Mouse (Mus musculus): Measurements from ENCODE around the gene Cdc25b. TPM values are rescaled to one million over a fixed set of nuclear protein-coding genes. Genes with fewer than 3 reads are reported as not detected.

Cdc25b gene
- polyA plus RNA-seq, 1 experiment from 2014 or later: 38.7 TPM

DNA sequence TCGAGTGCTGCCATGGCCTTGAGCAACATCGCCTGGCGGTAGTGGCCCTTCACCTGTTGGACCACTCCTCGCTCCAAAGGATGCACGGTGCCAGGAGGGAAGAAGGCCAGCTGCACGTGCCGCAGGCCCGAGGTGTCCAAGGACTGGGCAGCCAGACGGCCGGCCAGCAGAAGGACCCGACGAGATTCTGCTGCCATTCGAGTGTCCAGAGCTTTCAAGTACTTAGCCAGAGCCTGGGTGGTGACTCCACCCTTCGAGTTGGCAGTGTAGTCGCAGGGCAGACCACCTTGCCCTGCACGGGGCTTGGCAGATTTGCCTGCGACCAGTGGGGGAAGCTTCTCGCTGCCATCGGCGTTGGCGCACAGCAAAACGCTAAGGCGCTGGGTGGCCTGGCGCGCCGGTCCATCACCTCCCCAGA is 7.9 kb upstream of the Cdc25b start:
- DNase-seq (ENCODE audit: low spot score) (peak; percentile 47), ATAC-seq (ENCODE audit: low FRiP score, low TSS enrichment) (no peak)
- no peaks in the 10 kb centered on the region for H3K9me3 ChIP-seq (ENCODE audit: control insufficient read depth, low read length)
- WGBS: 17% methylated on average over 26 of the region's 26 CpGs
- peak overlapping the region; percentile 95 for H3K9ac ChIP-seq (ENCODE audit: low read length)
- H3K27me3 ChIP-seq (ENCODE audit: control insufficient read depth, insufficient read depth, low read length): no peaks in the 10 kb centered on the region
- peak overlapping the region; percentile 98 for H3K27ac ChIP-seq (replicated peaks)
- H3K4me3 ChIP-seq (ENCODE audit: low read depth, low read length): peak overlapping the region; percentile 79
- H3K4me2 ChIP-seq (replicated peaks; ENCODE audit: low read depth): peak overlapping the region; percentile 90
- no peaks in the 10 kb centered on the region for H3K36me3 ChIP-seq (ENCODE audit: control insufficient read depth, insufficient read depth, low read length)
- TF ChIP-seq EP300 (optimal IDR thresholded peaks at IDR 0.05): no peak
- H3K4me1 ChIP-seq (replicated peaks; ENCODE audit: control insufficient read depth, insufficient read depth): peaks cover 23% of the 10 kb centered on the region

DNA sequence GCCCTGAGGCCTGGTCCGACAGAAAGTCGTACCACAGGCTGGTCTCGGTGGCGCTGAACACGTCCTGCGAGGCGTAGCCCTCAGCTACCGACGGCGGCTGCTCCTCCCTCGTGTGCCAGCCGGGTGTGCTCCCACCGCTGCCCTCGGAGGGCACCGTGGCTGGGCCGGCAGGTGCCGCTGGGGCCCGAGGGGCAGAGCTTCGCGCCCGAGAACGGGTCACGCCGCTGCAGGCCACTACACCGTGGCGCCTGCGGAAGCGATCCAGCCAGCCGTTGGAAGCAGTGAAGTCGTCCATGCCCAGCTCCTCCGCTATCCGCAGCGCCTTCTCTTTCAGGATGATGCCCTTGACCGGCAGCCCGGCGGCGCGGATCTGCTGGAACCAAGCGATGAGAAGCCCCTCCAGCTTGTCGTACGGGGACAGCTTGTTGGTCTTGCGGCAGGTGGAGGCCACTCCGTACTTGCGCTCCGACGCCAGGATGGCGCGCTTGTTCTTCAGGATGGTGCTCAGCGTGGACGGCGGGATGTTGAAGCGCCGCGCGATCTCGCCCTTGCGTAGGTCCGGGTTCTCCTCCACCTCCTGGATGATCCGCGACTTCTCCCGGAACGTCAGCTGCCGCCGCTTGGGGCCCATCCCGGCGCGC is 7.4 kb upstream of the Cdc25b start:
- no peaks in the 10 kb centered on the region for H3K27me3 ChIP-seq (ENCODE audit: control insufficient read depth, insufficient read depth, low read length)
- no peaks in the 10 kb centered on the region for H3K9me3 ChIP-seq (ENCODE audit: control insufficient read depth, low read length)
- peaks cover 20% of the 10 kb centered on the region for H3K4me1 ChIP-seq (replicated peaks; ENCODE audit: control insufficient read depth, insufficient read depth)
- WGBS: under 1% methylated on average over 60 of the region's 67 CpGs
- peak overlapping the region; percentile 90 for H3K4me2 ChIP-seq (replicated peaks; ENCODE audit: low read depth)
- no peaks in the 10 kb centered on the region for H3K36me3 ChIP-seq (ENCODE audit: control insufficient read depth, insufficient read depth, low read length)
- H3K27ac ChIP-seq (replicated peaks): peak overlapping the region; percentile 98
- peak overlapping the region; percentile 95 for H3K9ac ChIP-seq (ENCODE audit: low read length)
- TF ChIP-seq EP300 (optimal IDR thresholded peaks at IDR 0.05) (no peak), CTCF (IDR thresholded peaks at IDR 0.05; ENCODE audit: low read depth) (peak; percentile 10; the same call in 1 of the 2 replicates)
- peak; percentile 71 for ATAC-seq (ENCODE audit: low FRiP score, low TSS enrichment)
- DNase-seq (ENCODE audit: low spot score): peak; percentile 79
- H3K4me3 ChIP-seq (ENCODE audit: low read depth, low read length): peak overlapping the region; percentile 79

DNA sequence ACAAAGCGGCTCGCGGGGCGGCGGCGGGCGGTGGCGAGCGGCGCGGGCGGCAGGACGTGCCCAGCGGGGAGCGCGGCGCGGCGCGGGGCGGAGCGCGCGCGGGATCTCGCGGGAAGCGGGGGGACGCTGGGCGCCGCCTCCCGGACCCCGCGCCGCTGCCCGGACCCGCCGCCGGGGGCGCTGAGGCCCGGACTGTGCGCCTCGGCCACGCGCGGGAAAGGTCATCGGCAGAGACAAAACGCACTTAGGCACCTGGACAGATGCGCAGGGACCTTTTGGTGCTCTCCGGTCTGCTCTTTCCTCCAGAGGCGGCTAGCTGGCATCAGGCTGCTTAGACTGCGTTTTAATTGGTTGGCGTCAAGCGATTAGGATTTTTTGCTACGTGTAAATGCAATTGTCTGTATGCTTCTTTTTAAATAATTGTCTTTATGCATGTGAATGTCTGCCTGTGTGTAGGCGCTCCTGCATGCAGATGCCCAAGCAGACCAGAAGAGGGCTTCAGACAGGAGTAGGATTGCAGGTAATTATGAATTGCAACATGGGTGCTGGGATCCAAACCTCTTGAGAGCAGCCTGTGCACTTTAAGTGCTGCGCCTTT is 6.7 kb upstream of the Cdc25b start, which contains the start of gene Cenpb:
Gene Cenpb, minus strand, starts transcription at position 78 of the 598 bp plus-strand sequence.
- peak within 1 kb of the TSS; percentile 95 for H3K9ac ChIP-seq (ENCODE audit: low read length)
- no peaks in the 10 kb centered on the region for H3K9me3 ChIP-seq (ENCODE audit: control insufficient read depth, low read length)
- H3K27me3 ChIP-seq (ENCODE audit: control insufficient read depth, insufficient read depth, low read length): no peaks in the 10 kb centered on the region
- DNase-seq (ENCODE audit: low spot score) (peak; percentile 89), ATAC-seq (ENCODE audit: low FRiP score, low TSS enrichment) (peak; percentile 86)
- peak; percentile 53 for TF ChIP-seq CTCF (IDR thresholded peaks at IDR 0.05; ENCODE audit: low read depth)
- TF ChIP-seq EP300 (optimal IDR thresholded peaks at IDR 0.05): no peak
- no peaks in the 10 kb centered on the region for H3K36me3 ChIP-seq (ENCODE audit: control insufficient read depth, insufficient read depth, low read length)
- H3K4me3 ChIP-seq (ENCODE audit: low read depth, low read length): peak within 1 kb of the TSS; percentile 79
- peak within 1 kb of the TSS; percentile 90 for H3K4me2 ChIP-seq (replicated peaks; ENCODE audit: low read depth)
- peaks cover 18% of the 10 kb centered on the region for H3K4me1 ChIP-seq (replicated peaks; ENCODE audit: control insufficient read depth, insufficient read depth)
- WGBS: 5% methylated on average over 30 of the region's 57 CpGs
- peak within 1 kb of the TSS; percentile 98 for H3K27ac ChIP-seq (replicated peaks)

DNA sequence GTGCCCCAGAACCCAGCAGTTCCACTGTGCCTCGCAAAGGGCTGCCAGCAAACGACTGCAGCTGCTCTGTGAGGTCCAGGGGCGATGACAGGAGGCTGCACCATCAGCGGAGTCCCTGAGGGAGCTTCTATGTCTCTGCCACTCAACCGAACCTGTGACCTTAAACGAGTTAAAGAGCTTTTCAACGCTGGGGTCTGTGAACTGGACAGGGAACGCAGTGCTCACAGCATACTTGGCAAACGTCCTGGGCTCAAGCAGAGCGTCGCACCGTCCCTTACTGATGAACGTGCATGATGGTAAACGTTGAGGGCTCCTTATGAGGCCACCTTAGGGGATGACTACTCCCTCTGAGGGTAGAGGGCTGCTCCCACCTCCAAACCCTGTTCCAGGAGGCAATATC is 406 bp upstream of the Cdc25b start:
- Histone ChIP-seq H3K9ac (ENCODE audit: low read length) (peak overlapping the region; percentile 74), H3K36me3 (ENCODE audit: control insufficient read depth, insufficient read depth, low read length) (no peaks in the 10 kb centered on the region), H3K27me3 (ENCODE audit: control insufficient read depth, insufficient read depth, low read length) (no peaks in the 10 kb centered on the region), H3K4me2 (replicated peaks; ENCODE audit: low read depth) (peak overlapping the region; percentile 95), H3K27ac (replicated peaks) (peak overlapping the region; percentile 82), H3K9me3 (ENCODE audit: control insufficient read depth, low read length) (no peaks in the 10 kb centered on the region), H3K4me3 (ENCODE audit: low read depth, low read length) (peak overlapping the region; percentile 62), H3K4me1 (replicated peaks; ENCODE audit: control insufficient read depth, insufficient read depth) (peaks cover 9% of the 10 kb centered on the region)
- ATAC-seq (ENCODE audit: low FRiP score, low TSS enrichment) (no peak), DNase-seq (ENCODE audit: low spot score) (no peak)
- 1% methylated on average over 14 of the region's 14 CpGs for WGBS
- no peak for TF ChIP-seq CTCF (IDR thresholded peaks at IDR 0.05; ENCODE audit: low read depth)

DNA sequence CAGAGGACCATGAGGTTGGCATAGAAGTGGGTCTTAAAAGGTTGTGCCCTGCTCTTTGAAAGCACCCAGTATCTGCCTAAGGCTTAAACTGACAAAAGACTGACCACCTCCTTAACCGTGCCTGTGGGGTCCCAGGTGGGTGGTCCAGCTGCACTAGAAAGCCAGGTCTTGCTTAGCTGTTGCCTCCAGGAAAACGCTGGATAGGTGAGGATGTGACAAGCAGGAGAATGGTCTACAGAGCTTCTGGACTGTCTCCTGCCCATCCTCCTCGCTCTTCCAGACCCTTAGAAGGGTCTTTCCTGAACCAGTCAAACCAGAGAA is 813 bp downstream of the Cdc25b start:
- H3K9ac ChIP-seq (ENCODE audit: low read length): peak overlapping the region; percentile 74
- H3K36me3 ChIP-seq (ENCODE audit: control insufficient read depth, insufficient read depth, low read length): peaks cover 2% of the 10 kb centered on the region
- H3K27me3 ChIP-seq (ENCODE audit: control insufficient read depth, insufficient read depth, low read length): no peaks in the 10 kb centered on the region
- DNase-seq (ENCODE audit: low spot score) (no peak), ATAC-seq (ENCODE audit: low FRiP score, low TSS enrichment) (no peak)
- TF ChIP-seq CTCF (IDR thresholded peaks at IDR 0.05; ENCODE audit: low read depth) (no peak), EP300 (optimal IDR thresholded peaks at IDR 0.05) (no peak)
- 31% methylated on average over 3 of the region's 3 CpGs for WGBS
- H3K4me3 ChIP-seq (ENCODE audit: low read depth, low read length): peak overlapping the region; percentile 62
- H3K4me1 ChIP-seq (replicated peaks; ENCODE audit: control insufficient read depth, insufficient read depth): peaks cover 9% of the 10 kb centered on the region
- H3K9me3 ChIP-seq (ENCODE audit: control insufficient read depth, low read length): no peaks in the 10 kb centered on the region
- peak overlapping the region; percentile 95 for H3K4me2 ChIP-seq (replicated peaks; ENCODE audit: low read depth)
- peak overlapping the region; percentile 82 for H3K27ac ChIP-seq (replicated peaks)

DNA sequence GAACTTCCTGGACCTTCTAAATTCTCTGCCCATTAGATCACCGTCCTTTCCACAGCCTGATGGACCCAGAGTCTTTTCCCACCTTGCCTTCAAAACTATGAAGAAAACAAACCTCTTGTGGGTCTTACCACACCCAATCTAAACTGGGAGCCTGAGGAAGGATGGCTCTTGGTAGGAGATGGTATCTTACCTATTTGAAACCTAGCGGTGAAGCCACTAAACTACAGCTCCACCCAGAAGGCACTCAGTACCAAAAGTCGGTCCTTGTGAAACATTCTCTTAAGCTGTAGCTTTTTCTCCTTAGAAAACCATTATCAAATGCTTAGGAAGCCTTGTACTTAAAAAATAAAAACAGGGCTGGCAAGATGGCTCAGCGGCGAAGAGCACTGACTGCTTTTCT is 1.6 kb downstream of the Cdc25b start:
- Histone ChIP-seq H3K36me3 (ENCODE audit: control insufficient read depth, insufficient read depth, low read length) (peaks cover 8% of the 10 kb centered on the region), H3K4me3 (ENCODE audit: low read depth, low read length) (no peak overlapping the region), H3K27ac (replicated peaks) (no peak overlapping the region), H3K4me2 (replicated peaks; ENCODE audit: low read depth) (no peak overlapping the region; the same call in 1 of the 2 replicates), H3K9me3 (ENCODE audit: control insufficient read depth, low read length) (no peaks in the 10 kb centered on the region), H3K27me3 (ENCODE audit: control insufficient read depth, insufficient read depth, low read length) (no peaks in the 10 kb centered on the region), H3K4me1 (replicated peaks; ENCODE audit: control insufficient read depth, insufficient read depth) (peaks cover 9% of the 10 kb centered on the region), H3K9ac (ENCODE audit: low read length) (no peak overlapping the region)
- no peak for TF ChIP-seq EP300 (optimal IDR thresholded peaks at IDR 0.05)
- ATAC-seq (ENCODE audit: low FRiP score, low TSS enrichment) (no peak), DNase-seq (ENCODE audit: low spot score) (no peak)
- WGBS: 90% methylated on average over 5 of the region's 5 CpGs

All from stomach, postnatal 0 days (tissue).